Comparison of ENCODE assay signal across 20 mouse cellular contexts in the genomic region with DNA sequence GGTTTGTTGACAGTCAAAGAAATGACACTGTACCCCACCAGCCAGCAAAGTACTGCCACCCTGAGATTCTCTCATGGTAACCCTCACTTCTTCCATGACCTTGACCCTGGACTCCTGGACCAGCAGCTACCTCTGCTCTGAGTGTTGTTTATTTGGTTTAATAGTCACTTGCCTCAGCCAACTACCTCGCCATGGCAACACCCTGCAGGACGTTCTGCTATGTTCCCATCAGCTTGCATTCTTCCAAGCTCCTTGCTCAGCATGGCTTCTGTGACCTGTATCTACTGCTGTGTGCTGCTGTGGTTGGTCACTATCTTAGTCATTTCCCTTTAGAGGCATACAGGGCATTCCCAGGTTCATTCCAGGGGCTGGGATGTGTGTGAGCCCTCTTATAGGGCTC.
DNase-seq lines count a peak whose midpoint lies in the region; ATAC-seq and TF ChIP-seq lines count a peak whose summit lies in the region.
"Had no signal": no experiment of that assay in that cellular context is flagged by ENCODE, and none has a peak within 500 bp of the region (broad histone marks: within the 10 kb centered on the region; RNA-seq: fewer than 3 reads in every experiment).

No protein-coding gene starts in this region.

- H3K9me3 ChIP-seq in heart, embryonic 12.5 days (replicated peaks): 0 out of 2 replicates have a peak, but pooled peaks cover 4% of the 10 kb centered on the region
- H3K9me3 ChIP-seq in kidney, embryonic 16.5 days (ENCODE audit: low read length): no peaks in the 10 kb centered on the region
- no peaks in the 10 kb centered on the region for H3K9me3 ChIP-seq in midbrain, postnatal 0 days (ENCODE audit: low read length)
- no peaks in the 10 kb centered on the region for H3K9me3 ChIP-seq in midbrain, embryonic 15.5 days
- H3K9me3 ChIP-seq in forebrain, postnatal 0 days (ENCODE audit: low read length): no peaks in the 10 kb centered on the region
- H3K9me3 ChIP-seq: embryonic facial prominence, embryonic 10.5 days; midbrain, embryonic 13.5 days; neural tube, embryonic 13.5 days had no signal

- no peaks in the 10 kb centered on the region for H3K36me3 ChIP-seq in heart, embryonic 12.5 days
- H3K36me3 ChIP-seq in kidney, embryonic 16.5 days (ENCODE audit: insufficient read depth, low read length): no peaks in the 10 kb centered on the region
- H3K36me3 ChIP-seq in midbrain, postnatal 0 days (ENCODE audit: insufficient read depth, low read length): no peaks in the 10 kb centered on the region
- no peaks in the 10 kb centered on the region for H3K36me3 ChIP-seq in midbrain, embryonic 15.5 days (replicated peaks)
- no peaks in the 10 kb centered on the region for H3K36me3 ChIP-seq in forebrain, postnatal 0 days (ENCODE audit: insufficient read depth)
- H3K36me3 ChIP-seq: embryonic facial prominence, embryonic 10.5 days; midbrain, embryonic 13.5 days; neural tube, embryonic 13.5 days had no signal

- H3K9ac ChIP-seq in heart, embryonic 12.5 days: no peak overlapping the region
- no peak overlapping the region for H3K9ac ChIP-seq in kidney, embryonic 16.5 days (replicated peaks; ENCODE audit: low read length)
- H3K9ac ChIP-seq in midbrain, postnatal 0 days (replicated peaks; ENCODE audit: low read length, poor library complexity, severe bottlenecking): no peak overlapping the region
- H3K9ac ChIP-seq in midbrain, embryonic 15.5 days: no peak overlapping the region
- H3K9ac ChIP-seq in forebrain, postnatal 0 days: no peak overlapping the region
- H3K9ac ChIP-seq: midbrain, embryonic 13.5 days; neural tube, embryonic 13.5 days had no signal

- peak overlapping the region; percentile 70 for H3K27ac ChIP-seq in heart, embryonic 12.5 days (ENCODE audit: poor library complexity, severe bottlenecking)
- H3K27ac ChIP-seq in kidney, embryonic 16.5 days (ENCODE audit: low read length): no peak overlapping the region
- H3K27ac ChIP-seq in midbrain, postnatal 0 days (ENCODE audit: low read depth, low read length): no peak overlapping the region
- H3K27ac ChIP-seq in midbrain, embryonic 15.5 days: no peak overlapping the region
- no peak overlapping the region for H3K27ac ChIP-seq in forebrain, postnatal 0 days (ENCODE audit: low read depth, low read length)
- H3K27ac ChIP-seq: embryonic facial prominence, embryonic 10.5 days; midbrain, embryonic 13.5 days; neural tube, embryonic 13.5 days; stomach, postnatal 0 days had no signal

- H3K27me3 ChIP-seq in heart, embryonic 12.5 days (replicated peaks): no peaks in the 10 kb centered on the region
- H3K27me3 ChIP-seq in kidney, embryonic 16.5 days (ENCODE audit: insufficient read depth, low read length): no peaks in the 10 kb centered on the region
- no peaks in the 10 kb centered on the region for H3K27me3 ChIP-seq in midbrain, postnatal 0 days (ENCODE audit: insufficient read depth, low read length)
- no peaks in the 10 kb centered on the region for H3K27me3 ChIP-seq in midbrain, embryonic 15.5 days (replicated peaks)
- H3K27me3 ChIP-seq in forebrain, postnatal 0 days (ENCODE audit: insufficient read depth, low read length): no peaks in the 10 kb centered on the region
- H3K27me3 ChIP-seq: midbrain, embryonic 13.5 days; neural tube, embryonic 13.5 days had no signal

- 39% methylated on average over 2 of the region's 2 CpGs for WGBS in heart, embryonic 12.5 days
- WGBS in kidney, embryonic 16.5 days: 60% methylated on average over 2 of the region's 2 CpGs
- WGBS in midbrain, postnatal 0 days: 57% methylated on average over 2 of the region's 2 CpGs
- WGBS in midbrain, embryonic 15.5 days: 60% methylated on average over 2 of the region's 2 CpGs
- WGBS in forebrain, postnatal 0 days: 59% methylated on average over 2 of the region's 2 CpGs

- no peak; the same call in 1 of the 2 replicates for ATAC-seq in heart, embryonic 12.5 days (ENCODE audit: insufficient number of reproducible peaks, low FRiP score)
- no peak for ATAC-seq in kidney, embryonic 16.5 days (ENCODE audit: low FRiP score, low TSS enrichment)
- ATAC-seq in midbrain, postnatal 0 days (ENCODE audit: low FRiP score): no peak
- no peak for ATAC-seq in midbrain, embryonic 15.5 days (replicated peaks)
- no peak for ATAC-seq in forebrain, postnatal 0 days
- ATAC-seq: inflammation-experienced regulatory T-cells, adult 6 months; midbrain, embryonic 13.5 days had no signal

- DNase-seq in heart, postnatal 10 days: no peak
- DNase-seq in kidney, adult 11 months: peak; percentile 36
- peak; percentile 14 for DNase-seq in midbrain, postnatal 0 days (ENCODE audit: low spot score)
- no peak for DNase-seq in right cerebral cortex, postnatal 36 days (ENCODE audit: low spot score in 2 of 2)
- DNase-seq in forebrain, postnatal 0 days: no peak
- DNase-seq: adrenal gland, postnatal 36 days; B cell, adult 2 months; cerebellum, postnatal 14 days; gastrocnemius, postnatal 25 days; kidney, postnatal 4 days; lung, postnatal 10 days; thymus, postnatal 25 days had no signal

- intact Hi-C loops in heart, postnatal 10 days (cut with DNase I): no loop called here

- TF ChIP-seq CTCF in midbrain, postnatal 0 days (IDR thresholded peaks at IDR 0.05): no peak
- no peak for TF ChIP-seq CTCF in forebrain, postnatal 0 days (IDR thresholded peaks at IDR 0.05; ENCODE audit: low read depth)

- no peak overlapping the region for H3K4me3 ChIP-seq in heart, embryonic 12.5 days
- no peak overlapping the region for H3K4me3 ChIP-seq in kidney, embryonic 16.5 days (ENCODE audit: low read length)
- no peak overlapping the region for H3K4me3 ChIP-seq in midbrain, postnatal 0 days (ENCODE audit: low read depth, low read length)
- no peak overlapping the region for H3K4me3 ChIP-seq in midbrain, embryonic 15.5 days
- no peak overlapping the region for H3K4me3 ChIP-seq in forebrain, postnatal 0 days (ENCODE audit: low read depth, low read length)
- H3K4me3 ChIP-seq: embryonic facial prominence, embryonic 10.5 days; midbrain, embryonic 13.5 days; neural tube, embryonic 13.5 days had no signal

- H3K4me2 ChIP-seq in heart, embryonic 12.5 days: no peak overlapping the region
- no peak overlapping the region for H3K4me2 ChIP-seq in kidney, embryonic 16.5 days (replicated peaks; ENCODE audit: low read depth, low read length)
- H3K4me2 ChIP-seq in midbrain, postnatal 0 days (ENCODE audit: low read depth, low read length, poor library complexity, severe bottlenecking): no peak overlapping the region
- H3K4me2 ChIP-seq in midbrain, embryonic 15.5 days: no peak overlapping the region
- H3K4me2 ChIP-seq in forebrain, postnatal 0 days (ENCODE audit: low read depth): no peak overlapping the region
- H3K4me2 ChIP-seq: midbrain, embryonic 13.5 days; neural tube, embryonic 13.5 days had no signal

- H3K4me1 ChIP-seq in heart, embryonic 12.5 days (replicated peaks): peaks cover 28% of the 10 kb centered on the region
- H3K4me1 ChIP-seq in kidney, embryonic 16.5 days (ENCODE audit: insufficient read depth, low read length): no peaks in the 10 kb centered on the region
- no peaks in the 10 kb centered on the region for H3K4me1 ChIP-seq in midbrain, postnatal 0 days (ENCODE audit: insufficient read depth, low read length)
- no peaks in the 10 kb centered on the region for H3K4me1 ChIP-seq in midbrain, embryonic 15.5 days
- H3K4me1 ChIP-seq in forebrain, postnatal 0 days (ENCODE audit: insufficient read depth): no peaks in the 10 kb centered on the region
- H3K4me1 ChIP-seq: embryonic facial prominence, embryonic 10.5 days had no signal

Comparison
In these comparisons a context has a peak if more than half of its experiments do, and no peak if none do; other contexts are left out.
1. DNase-seq: peak in kidney, adult 11 months (single experiment) and midbrain, postnatal 0 days (single experiment); none in heart, postnatal 10 days (0 of 2), right cerebral cortex, postnatal 36 days (0 of 2) and forebrain, postnatal 0 days (single experiment).